In the genomic region with DNA sequence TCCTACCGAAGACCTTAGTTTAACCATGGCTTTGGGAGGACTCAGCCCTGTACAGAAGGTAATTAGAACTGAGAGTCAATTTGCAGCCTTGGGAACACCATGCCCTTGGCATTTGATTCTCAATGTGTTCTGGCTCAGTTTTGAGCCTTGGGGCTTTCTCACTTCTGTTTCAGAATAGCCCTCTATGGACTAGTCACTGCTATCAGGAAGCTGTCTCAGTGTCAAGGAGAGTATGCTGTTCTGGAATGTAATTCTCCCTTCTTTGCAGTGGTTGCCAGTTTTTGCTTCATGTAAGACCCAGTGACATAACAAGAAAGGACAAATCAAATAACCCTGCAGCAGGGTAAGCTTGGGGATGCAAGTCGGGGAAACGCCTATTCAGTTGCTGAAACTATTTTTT, we compare ENCODE assay signal across 19 mouse cellular contexts.
DNase-seq lines count a peak whose midpoint lies in the region; ATAC-seq and TF ChIP-seq lines count a peak whose summit lies in the region.
"Had no signal": no experiment of that assay in that cellular context is flagged by ENCODE, and none has a peak within 500 bp of the region (broad histone marks: within the 10 kb centered on the region; RNA-seq: fewer than 3 reads in every experiment).

No protein-coding gene starts in this region.

- H3K4me3 ChIP-seq in hindbrain, embryonic 15.5 days = no peak overlapping the region
- H3K4me3 ChIP-seq in hindbrain, embryonic 14.5 days (replicated peaks; ENCODE audit: low read length) = no peak overlapping the region
- no peak overlapping the region for H3K4me3 ChIP-seq in midbrain, embryonic 16.5 days (ENCODE audit: low read depth, low read length)
- H3K4me3 ChIP-seq in midbrain, embryonic 13.5 days (replicated peaks) = no peak overlapping the region
- H3K4me3 ChIP-seq in cerebellum, adult 2 months (replicated peaks; ENCODE audit: insufficient read depth, low read depth, low read length) = no peak overlapping the region
- H3K4me3 ChIP-seq: erythroblast, embryonic 14.5 days; heart, adult 2 months; left cerebral cortex, adult 2 months; limb, embryonic 13.5 days had no signal

- no peaks in the 10 kb centered on the region for H3K36me3 ChIP-seq in hindbrain, embryonic 15.5 days
- H3K36me3 ChIP-seq in hindbrain, embryonic 14.5 days (replicated peaks; ENCODE audit: control insufficient read depth, insufficient read depth) = no peaks in the 10 kb centered on the region
- no peaks in the 10 kb centered on the region for H3K36me3 ChIP-seq in midbrain, embryonic 16.5 days (ENCODE audit: control insufficient read depth, insufficient read depth, low read length)
- no peaks in the 10 kb centered on the region for H3K36me3 ChIP-seq in midbrain, embryonic 13.5 days
- H3K36me3 ChIP-seq: limb, embryonic 13.5 days had no signal

- WGBS in hindbrain, embryonic 15.5 days = 62% methylated on average over 3 of the region's 3 CpGs
- 74% methylated on average over 3 of the region's 3 CpGs for WGBS in hindbrain, embryonic 14.5 days
- 65% methylated on average over 3 of the region's 3 CpGs for WGBS in midbrain, embryonic 16.5 days
- WGBS in midbrain, embryonic 13.5 days = 82% methylated on average over 3 of the region's 3 CpGs
- 49% methylated on average over 3 of the region's 3 CpGs for WGBS in cerebellum, adult 2 months

- no peak for DNase-seq in hindbrain, embryonic 14.5 days (ENCODE audit: low spot score)
- peak; percentile 42 to 53 for DNase-seq in cerebellum, adult 2 months
- peak; percentile 4 for DNase-seq in skeletal muscle tissue, adult 2 months (ENCODE audit: low read depth, low spot score)
- no peak for DNase-seq in left cerebral cortex, adult 8-10 months (ENCODE audit: low spot score in 2 of 2)
- DNase-seq: adrenal gland, adult 2 months; gastrocnemius, postnatal 14 days; heart, adult 2 months; kidney, postnatal 10 days; lung, postnatal 36 days; right cerebral cortex, adult 18-20 months had no signal

- no peaks in the 10 kb centered on the region for H3K9me3 ChIP-seq in hindbrain, embryonic 15.5 days
- H3K9me3 ChIP-seq in hindbrain, embryonic 14.5 days (ENCODE audit: control insufficient read depth, low read length) = no peaks in the 10 kb centered on the region
- H3K9me3 ChIP-seq in midbrain, embryonic 16.5 days (replicated peaks; ENCODE audit: control insufficient read depth, low read length, poor library complexity, severe bottlenecking) = no peaks in the 10 kb centered on the region
- H3K9me3 ChIP-seq in midbrain, embryonic 13.5 days = no peaks in the 10 kb centered on the region
- H3K9me3 ChIP-seq: limb, embryonic 13.5 days had no signal

- TF ChIP-seq CTCF in cerebellum, adult 2 months (IDR thresholded peaks at IDR 0.05; ENCODE audit: borderline replicate concordance, insufficient read depth, low read depth, low read length) = no peak

- H3K4me1 ChIP-seq in hindbrain, embryonic 15.5 days (replicated peaks) = no peaks in the 10 kb centered on the region
- H3K4me1 ChIP-seq in hindbrain, embryonic 14.5 days (replicated peaks; ENCODE audit: control insufficient read depth, insufficient read depth, low read length) = 0 out of 2 replicates have a peak, but pooled peaks cover 4% of the 10 kb centered on the region
- no peaks in the 10 kb centered on the region for H3K4me1 ChIP-seq in midbrain, embryonic 16.5 days (ENCODE audit: control insufficient read depth, insufficient read depth, low read length)
- H3K4me1 ChIP-seq in midbrain, embryonic 13.5 days (replicated peaks) = no peaks in the 10 kb centered on the region
- peaks cover 12% of the 10 kb centered on the region; the same call in 1 of the 2 replicates for H3K4me1 ChIP-seq in cerebellum, adult 2 months (ENCODE audit: control insufficient read depth, insufficient read depth, low read length)
- H3K4me1 ChIP-seq: limb, embryonic 13.5 days had no signal

- H3K27ac ChIP-seq in hindbrain, embryonic 15.5 days (replicated peaks) = no peak overlapping the region
- no peak overlapping the region for H3K27ac ChIP-seq in hindbrain, embryonic 14.5 days
- H3K27ac ChIP-seq in midbrain, embryonic 16.5 days (ENCODE audit: low read length) = no peak overlapping the region
- no peak overlapping the region for H3K27ac ChIP-seq in midbrain, embryonic 13.5 days
- no peak overlapping the region for H3K27ac ChIP-seq in cerebellum, adult 2 months (ENCODE audit: insufficient read depth, low read length)
- H3K27ac ChIP-seq: heart, adult 2 months; left cerebral cortex, adult 2 months; limb, embryonic 13.5 days; liver, embryonic 14.5 days had no signal

- no peak overlapping the region for H3K4me2 ChIP-seq in hindbrain, embryonic 15.5 days
- no peak overlapping the region for H3K4me2 ChIP-seq in hindbrain, embryonic 14.5 days (replicated peaks)
- H3K4me2 ChIP-seq in midbrain, embryonic 16.5 days (ENCODE audit: low read length) = no peak overlapping the region
- no peak overlapping the region for H3K4me2 ChIP-seq in midbrain, embryonic 13.5 days (replicated peaks)
- H3K4me2 ChIP-seq: limb, embryonic 13.5 days; midbrain, embryonic 11.5 days had no signal

- no peak for TF ChIP-seq POLR2A in cerebellum, adult 2 months (IDR thresholded peaks at IDR 0.05; ENCODE audit: borderline replicate concordance, insufficient read depth, low read length)

- 0 out of 2 replicates have a peak, but pooled peaks have one; percentile 11 for ATAC-seq in hindbrain, embryonic 15.5 days (ENCODE audit: low FRiP score, low read depth)
- no peak for ATAC-seq in hindbrain, embryonic 14.5 days (ENCODE audit: low FRiP score)
- peak; percentile 56; the same call in 1 of the 2 replicates for ATAC-seq in midbrain, embryonic 16.5 days
- ATAC-seq in midbrain, embryonic 13.5 days = no peak
- ATAC-seq: intestine, embryonic 16.5 days had no signal

- no peak overlapping the region for H3K9ac ChIP-seq in hindbrain, embryonic 15.5 days
- no peak overlapping the region for H3K9ac ChIP-seq in hindbrain, embryonic 14.5 days
- H3K9ac ChIP-seq in midbrain, embryonic 16.5 days (ENCODE audit: low read depth, low read length) = no peak overlapping the region
- no peak overlapping the region for H3K9ac ChIP-seq in midbrain, embryonic 13.5 days (replicated peaks)
- H3K9ac ChIP-seq: limb, embryonic 13.5 days; liver, embryonic 14.5 days had no signal

- no peaks in the 10 kb centered on the region for H3K27me3 ChIP-seq in hindbrain, embryonic 15.5 days
- H3K27me3 ChIP-seq in hindbrain, embryonic 14.5 days (ENCODE audit: control insufficient read depth, insufficient read depth, low read length) = no peaks in the 10 kb centered on the region
- H3K27me3 ChIP-seq in midbrain, embryonic 16.5 days (ENCODE audit: control insufficient read depth, insufficient read depth, low read depth, low read length) = no peaks in the 10 kb centered on the region
- H3K27me3 ChIP-seq in midbrain, embryonic 13.5 days = no peaks in the 10 kb centered on the region
- H3K27me3 ChIP-seq in cerebellum, adult 2 months (ENCODE audit: control insufficient read depth, insufficient read depth, low read length) = no peaks in the 10 kb centered on the region
- H3K27me3 ChIP-seq: limb, embryonic 13.5 days had no signal

Comparison
In these comparisons a context has a peak if more than half of its experiments do, and no peak if none do; other contexts are left out.
1. ATAC-seq: peak in hindbrain, embryonic 15.5 days (single experiment) and midbrain, embryonic 16.5 days (single experiment); none in hindbrain, embryonic 14.5 days (single experiment) and midbrain, embryonic 13.5 days (single experiment).
2. DNase-seq: peak in cerebellum, adult 2 months (2 of 2) and skeletal muscle tissue, adult 2 months (single experiment); none in hindbrain, embryonic 14.5 days (single experiment) and left cerebral cortex, adult 8-10 months (0 of 2).